Mouse (Mus musculus): ENCODE data around the gene Rtbdn. TPM values are rescaled to one million over a fixed set of nuclear protein-coding genes. Genes with fewer than 3 reads are reported as not detected.

The Rtbdn gene
- polyA plus RNA-seq, 1 experiment from 2014 or later = 1.3 TPM

- H3K4me1 ChIP-seq = peaks cover 46% of the 10 kb centered on the region
- 11% methylated on average over 15 of the region's 15 CpGs for WGBS
- peaks cover 60% of the 10 kb centered on the region for H3K27me3 ChIP-seq (ENCODE audit: poor library complexity, severe bottlenecking)
- no peak for DNase-seq (ENCODE audit: extremely low spot score, low spot score)
- no peaks in the 10 kb centered on the region for H3K9me3 ChIP-seq
- peak overlapping the region; percentile 73 for H3K4me3 ChIP-seq
- H3K36me3 ChIP-seq (replicated peaks) = no peaks in the 10 kb centered on the region
- no peak overlapping the region for H3K27ac ChIP-seq
These were observed 42.5 kb downstream of the Rtbdn start for GRCm38 (mm10) chr8:84989311-84989731.

DNA sequence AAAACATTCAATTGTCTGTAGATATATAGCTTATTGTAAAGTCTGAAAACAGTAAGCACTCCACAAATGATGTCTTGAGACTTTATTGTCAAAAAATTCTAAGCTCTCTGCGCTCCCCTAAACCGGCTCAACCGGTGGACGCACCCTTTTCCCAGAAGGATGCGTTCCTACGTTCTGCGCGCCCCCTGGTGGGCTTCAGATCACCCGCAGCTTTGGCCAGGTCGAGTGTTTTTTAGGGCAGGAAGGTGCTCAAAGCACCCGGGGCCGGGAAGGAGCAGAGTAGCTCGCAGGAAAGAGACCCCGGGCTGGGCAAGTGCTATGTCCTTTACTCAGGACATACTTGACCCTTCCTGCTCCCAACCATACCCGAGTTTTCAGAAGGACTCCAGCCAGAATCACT, 43.0 kb downstream of the Rtbdn start:
- WGBS = under 1% methylated on average over 15 of the region's 15 CpGs
- peaks cover 60% of the 10 kb centered on the region for H3K27me3 ChIP-seq (ENCODE audit: poor library complexity, severe bottlenecking)
- H3K27ac ChIP-seq = peak overlapping the region; percentile 89
- DNase-seq (ENCODE audit: extremely low spot score, low spot score) = peak; percentile 88
- peaks cover 41% of the 10 kb centered on the region for H3K4me1 ChIP-seq
- H3K36me3 ChIP-seq (replicated peaks) = no peaks in the 10 kb centered on the region
- no peaks in the 10 kb centered on the region for H3K9me3 ChIP-seq
- peak overlapping the region; percentile 73 for H3K4me3 ChIP-seq

DNA sequence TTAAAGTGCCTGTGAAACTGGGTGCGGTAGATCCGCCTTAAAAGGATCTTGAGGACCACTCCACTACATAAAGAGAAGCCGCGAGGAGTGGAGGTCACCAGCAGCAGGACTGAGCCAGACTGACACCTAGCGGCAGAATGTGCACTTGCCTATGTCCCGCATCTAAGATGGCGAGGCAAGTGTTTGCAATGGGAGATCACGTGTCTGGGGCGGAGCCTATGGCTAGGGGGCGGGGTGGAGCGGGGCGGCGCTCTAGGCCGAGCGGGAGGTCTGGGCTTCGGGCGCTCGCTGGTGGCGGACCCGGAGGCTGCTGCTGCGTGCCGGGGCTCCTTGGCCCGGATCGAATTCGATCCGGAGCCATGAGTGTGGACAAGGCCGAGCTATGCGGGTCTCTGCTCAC, 43.6 kb downstream of the Rtbdn start, which contains the start of gene Hook2:
Gene Hook2 (plus strand): TSS at position 255 of the 400 bp plus-strand sequence.
- under 1% methylated on average over 28 of the region's 28 CpGs for WGBS
- H3K4me1 ChIP-seq = peaks cover 36% of the 10 kb centered on the region
- H3K36me3 ChIP-seq (replicated peaks) = 0 out of 2 replicates have a peak, but pooled peaks cover 4% of the 10 kb centered on the region
- peaks cover 64% of the 10 kb centered on the region for H3K27me3 ChIP-seq (ENCODE audit: poor library complexity, severe bottlenecking)
- DNase-seq (ENCODE audit: extremely low spot score, low spot score) = peak; percentile 96
- H3K4me3 ChIP-seq = peak within 1 kb of the TSS; percentile 73
- H3K9me3 ChIP-seq = no peaks in the 10 kb centered on the region
- H3K27ac ChIP-seq = peak within 1 kb of the TSS; percentile 89

DNA sequence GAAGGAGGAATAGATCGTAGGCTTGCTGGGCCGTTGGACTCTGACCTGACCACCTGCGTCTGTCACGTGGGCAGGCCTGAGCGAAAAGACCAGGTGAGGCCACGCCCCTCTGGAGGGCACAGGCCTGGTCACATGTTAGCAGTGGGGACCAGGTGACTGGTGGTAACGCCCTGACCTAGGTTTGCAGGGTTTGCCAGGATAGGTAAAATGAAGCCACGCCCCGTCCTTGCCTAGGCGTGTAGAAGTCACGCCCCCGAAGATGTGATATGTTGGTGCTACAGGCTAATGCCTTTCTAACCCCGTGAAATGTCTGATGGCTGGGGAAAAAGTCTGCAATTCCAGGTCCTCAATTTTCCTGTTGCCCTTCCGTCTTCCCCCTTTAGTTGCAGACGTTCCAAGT, 44.0 kb downstream of the Rtbdn start:
- peak overlapping the region; percentile 89 for H3K27ac ChIP-seq
- H3K4me1 ChIP-seq = peaks cover 36% of the 10 kb centered on the region
- WGBS = under 1% methylated on average over 15 of the region's 15 CpGs
- peaks cover 64% of the 10 kb centered on the region for H3K27me3 ChIP-seq (ENCODE audit: poor library complexity, severe bottlenecking)
- H3K4me3 ChIP-seq = peak overlapping the region; percentile 73
- 0 out of 2 replicates have a peak, but pooled peaks cover 7% of the 10 kb centered on the region for H3K36me3 ChIP-seq (replicated peaks)
- DNase-seq (ENCODE audit: extremely low spot score, low spot score) = no peak
- H3K9me3 ChIP-seq = no peaks in the 10 kb centered on the region

- H3K4me1 ChIP-seq = peaks cover 39% of the 10 kb centered on the region
- no peaks in the 10 kb centered on the region; the same call in 1 of the 2 replicates for H3K9me3 ChIP-seq
- H3K27me3 ChIP-seq (ENCODE audit: poor library complexity, severe bottlenecking) = peaks cover 53% of the 10 kb centered on the region
- H3K27ac ChIP-seq = no peak overlapping the region
- DNase-seq (ENCODE audit: extremely low spot score, low spot score) = no peak
- WGBS = 94% methylated on average over 9 of the region's 9 CpGs
- H3K36me3 ChIP-seq (replicated peaks) = 0 out of 2 replicates have a peak, but pooled peaks cover 8% of the 10 kb centered on the region
- no peak overlapping the region for H3K4me3 ChIP-seq
These were observed 47.6 kb downstream of the Rtbdn start for GRCm38 (mm10) chr8:84994375-84994774.

- Histone ChIP-seq H3K36me3 (replicated peaks) (0 out of 2 replicates have a peak, but pooled peaks cover 8% of the 10 kb centered on the region), H3K27me3 (ENCODE audit: poor library complexity, severe bottlenecking) (peaks cover 52% of the 10 kb centered on the region), H3K4me3 (peak overlapping the region; percentile 32; the same call in 1 of the 2 replicates), H3K4me1 (peaks cover 29% of the 10 kb centered on the region), H3K9me3 (no peaks in the 10 kb centered on the region; the same call in 1 of the 2 replicates), H3K27ac (peak overlapping the region; percentile 52; the same call in 1 of the 2 replicates)
- WGBS = 27% methylated on average over 25 of the region's 25 CpGs
- no peak for DNase-seq (ENCODE audit: extremely low spot score, low spot score)
These were observed 48.9 kb downstream of the Rtbdn start for GRCm38 (mm10) chr8:84995680-84996079.

- Histone ChIP-seq H3K9me3 (no peaks in the 10 kb centered on the region; the same call in 1 of the 2 replicates), H3K4me3 (no peak overlapping the region), H3K27ac (no peak overlapping the region), H3K27me3 (ENCODE audit: poor library complexity, severe bottlenecking) (peaks cover 49% of the 10 kb centered on the region), H3K4me1 (peaks cover 21% of the 10 kb centered on the region), H3K36me3 (replicated peaks) (0 out of 2 replicates have a peak, but pooled peaks cover 8% of the 10 kb centered on the region)
- 76% methylated on average over 5 of the region's 5 CpGs for WGBS
- no peak for DNase-seq (ENCODE audit: extremely low spot score, low spot score)
These were observed 50.2 kb downstream of the Rtbdn start for GRCm38 (mm10) chr8:84996978-84997377.

- H3K27me3 ChIP-seq (ENCODE audit: poor library complexity, severe bottlenecking) = peaks cover 49% of the 10 kb centered on the region
- H3K9me3 ChIP-seq = no peaks in the 10 kb centered on the region; the same call in 1 of the 2 replicates
- H3K27ac ChIP-seq = peak overlapping the region; percentile 77
- DNase-seq (ENCODE audit: extremely low spot score, low spot score) = peak; percentile 90
- H3K36me3 ChIP-seq (replicated peaks) = peaks cover 8% of the 10 kb centered on the region; the same call in 1 of the 2 replicates
- H3K4me3 ChIP-seq = peak overlapping the region; percentile 37
- WGBS = 3% methylated on average over 19 of the region's 19 CpGs
- H3K4me1 ChIP-seq = peaks cover 21% of the 10 kb centered on the region
These were observed 51.0 kb downstream of the Rtbdn start for GRCm38 (mm10) chr8:84997649-84998295.

Small RNAs within 50 kb of the gene (microRNA-seq; reads per million reads assigned to microRNA genes)
- gene Gm24197 = not detected

Other genes starting within 250 kb of the Rtbdn start
- gene Lyl1, start 245.5 kb upstream of the Rtbdn start, polyA plus RNA-seq (2016; fragmentation: Nextera tagmentation; extraction: Ambion mirVana) = 4.9 and 5.8 TPM in 2 replicates
- 1.3 and 2.1 TPM in 2 replicates for gene G430095P16Rik, start 224.0 kb upstream of the Rtbdn start, polyA plus RNA-seq (2016; fragmentation: Nextera tagmentation; extraction: Ambion mirVana)
- 0.46 and 1.8 TPM in 2 replicates for gene Nfix, start 146.6 kb upstream of the Rtbdn start, polyA plus RNA-seq (2016; fragmentation: Nextera tagmentation; extraction: Ambion mirVana)
- gene Dand5, start 124.2 kb upstream of the Rtbdn start, polyA plus RNA-seq (2016; fragmentation: Nextera tagmentation; extraction: Ambion mirVana) = 2.9 and 3.5 TPM in 2 replicates
- gene Gadd45gip1, start 115.5 kb upstream of the Rtbdn start, polyA plus RNA-seq (2016; fragmentation: Nextera tagmentation; extraction: Ambion mirVana) = 49.1 and 49.6 TPM in 2 replicates
- 130 and 137 TPM in 2 replicates for gene Rad23a, start 106.3 kb upstream of the Rtbdn start, polyA plus RNA-seq (2016; fragmentation: Nextera tagmentation; extraction: Ambion mirVana)
- 735 and 764 TPM in 2 replicates for gene Calr, start 100.1 kb upstream of the Rtbdn start, polyA plus RNA-seq (2016; fragmentation: Nextera tagmentation; extraction: Ambion mirVana)
- 143 and 144 TPM in 2 replicates for gene Farsa, start 90.0 kb upstream of the Rtbdn start, polyA plus RNA-seq (2016; fragmentation: Nextera tagmentation; extraction: Ambion mirVana)
- 91.1 and 92.7 TPM in 2 replicates for gene Syce2, start 74.9 kb upstream of the Rtbdn start, polyA plus RNA-seq (2016; fragmentation: Nextera tagmentation; extraction: Ambion mirVana)
- gene Gcdh, start 53.1 kb upstream of the Rtbdn start, polyA plus RNA-seq (2016; fragmentation: Nextera tagmentation; extraction: Ambion mirVana) = 44.6 and 49.6 TPM in 2 replicates
- gene Klf1, start 45.1 kb upstream of the Rtbdn start, polyA plus RNA-seq (2016; fragmentation: Nextera tagmentation; extraction: Ambion mirVana) = 18.3 and 24.3 TPM in 2 replicates
- gene Dnase2a, start 38.4 kb upstream of the Rtbdn start, polyA plus RNA-seq (2016; fragmentation: Nextera tagmentation; extraction: Ambion mirVana) = 7.9 and 9.2 TPM in 2 replicates
- gene Mast1, start 9.6 kb upstream of the Rtbdn start, polyA plus RNA-seq (2016; fragmentation: Nextera tagmentation; extraction: Ambion mirVana) = 2.6 and 3.8 TPM in 2 replicates
- gene Gm49661, start 22.4 kb downstream of the Rtbdn start, polyA plus RNA-seq (2016; fragmentation: Nextera tagmentation; extraction: Ambion mirVana) = not detected in 2 replicates
- gene Prdx2, start 22.6 kb downstream of the Rtbdn start, polyA plus RNA-seq (2016; fragmentation: Nextera tagmentation; extraction: Ambion mirVana) = 1,199 and 1,255 TPM in 2 replicates
- gene Rnaseh2a, start 22.8 kb downstream of the Rtbdn start, polyA plus RNA-seq (2016; fragmentation: Nextera tagmentation; extraction: Ambion mirVana) = 163 and 173 TPM in 2 replicates
- 3.8 and 4.0 TPM in 2 replicates for gene Junb, start 31.7 kb downstream of the Rtbdn start, polyA plus RNA-seq (2016; fragmentation: Nextera tagmentation; extraction: Ambion mirVana)
- gene Hook2, start 43.6 kb downstream of the Rtbdn start, polyA plus RNA-seq (2016; fragmentation: Nextera tagmentation; extraction: Ambion mirVana) = 18.3 and 19.0 TPM in 2 replicates
- gene Best2, start 67.5 kb downstream of the Rtbdn start, polyA plus RNA-seq (2016; fragmentation: Nextera tagmentation; extraction: Ambion mirVana) = not detected in 2 replicates
- 164 and 166 TPM in 2 replicates for gene Asna1, start 78.3 kb downstream of the Rtbdn start, polyA plus RNA-seq (2016; fragmentation: Nextera tagmentation; extraction: Ambion mirVana)
- 123 and 142 TPM in 2 replicates for gene Trir, start 79.8 kb downstream of the Rtbdn start, polyA plus RNA-seq (2016; fragmentation: Nextera tagmentation; extraction: Ambion mirVana)
- gene Tnpo2, start 89.9 kb downstream of the Rtbdn start, polyA plus RNA-seq (2016; fragmentation: Nextera tagmentation; extraction: Ambion mirVana) = 31.5 and 33.2 TPM in 2 replicates
- gene Fbxw9, start 113.1 kb downstream of the Rtbdn start, polyA plus RNA-seq (2016; fragmentation: Nextera tagmentation; extraction: Ambion mirVana) = 22.9 and 26.3 TPM in 2 replicates
- not detected in 2 replicates for gene Gm5741, start 121.0 kb downstream of the Rtbdn start, polyA plus RNA-seq (2016; fragmentation: Nextera tagmentation; extraction: Ambion mirVana)
- 67.2 and 68.5 TPM in 2 replicates for gene Dhps, start 124.8 kb downstream of the Rtbdn start, polyA plus RNA-seq (2016; fragmentation: Nextera tagmentation; extraction: Ambion mirVana)
- 139 and 142 TPM in 2 replicates for gene Wdr83os, start 133.7 kb downstream of the Rtbdn start, polyA plus RNA-seq (2016; fragmentation: Nextera tagmentation; extraction: Ambion mirVana)
- 58.4 and 63.3 TPM in 2 replicates for gene Wdr83, start 134.3 kb downstream of the Rtbdn start, polyA plus RNA-seq (2016; fragmentation: Nextera tagmentation; extraction: Ambion mirVana)
- gene Man2b1, start 136.3 kb downstream of the Rtbdn start, polyA plus RNA-seq (2016; fragmentation: Nextera tagmentation; extraction: Ambion mirVana) = 21.9 and 24.1 TPM in 2 replicates
- gene Zfp791, start 176.1 kb downstream of the Rtbdn start, polyA plus RNA-seq (2016; fragmentation: Nextera tagmentation; extraction: Ambion mirVana) = 1.3 and 1.9 TPM in 2 replicates
- not detected in 2 replicates for gene Cks1brt, start 204.9 kb downstream of the Rtbdn start, polyA plus RNA-seq (2016; fragmentation: Nextera tagmentation; extraction: Ambion mirVana)

Data from forebrain, embryonic 10.5 days (tissue).